Mouse (Mus musculus) liver, embryonic 15.5 days (tissue): ENCODE measurements around the gene Fxyd1. TPM values are rescaled to one million over a fixed set of nuclear protein-coding genes. Genes with fewer than 3 reads are reported as not detected.
A peak's percentile ranks its signal among the peaks of the same experiment; 100 is the strongest.

ENCODE experiments used
- ATAC-seq: fragments of 200-750 bp; cut with Nextera tagmentation; 2 replicates; pipeline ENCODE4 v1.8.0; 2017; ENCODE audit warnings: moderate number of reproducible peaks, mild to moderate bottlenecking, moderate library complexity; ENCODE audit not compliant: insufficient read depth
- H3K27ac ChIP-seq: fragments of 300-500 bp; sonication (generic); replicated peaks from 2 replicates; pipeline ENCODE4 v1.5.1; 2015; ENCODE audit warnings: mild to moderate bottlenecking, inconsistent platforms
- H3K27me3 ChIP-seq: fragments of 300-500 bp; sonication (generic); 2 replicates; pipeline ENCODE4 v1.6.1; 2015; ENCODE audit warnings: mild to moderate bottlenecking, inconsistent platforms
- H3K36me3 ChIP-seq: fragments of 300-500 bp; sonication (generic); replicated peaks from 2 replicates; pipeline ENCODE4 v1.6.1; 2015; ENCODE audit warnings: moderate library complexity, mild to moderate bottlenecking, inconsistent platforms
- H3K4me1 ChIP-seq: fragments of 300-500 bp; sonication (generic); replicated peaks from 2 replicates; pipeline ENCODE4 v1.6.1; 2015; ENCODE audit warnings: inconsistent platforms
- H3K4me2 ChIP-seq: fragments of 300-500 bp; sonication (generic); 2 replicates; pipeline ENCODE4 v1.6.1; 2015; ENCODE audit warnings: moderate library complexity, mild to moderate bottlenecking, inconsistent platforms
- H3K4me3 ChIP-seq: fragments of 300-500 bp; sonication (generic); replicated peaks from 2 replicates; pipeline ENCODE4 v1.5.1; 2015; ENCODE audit warnings: mild to moderate bottlenecking, inconsistent platforms
- H3K9ac ChIP-seq: fragments of 300-500 bp; sonication (generic); 2 replicates; pipeline ENCODE4 v1.6.1; 2015; ENCODE audit warnings: moderate library complexity, mild to moderate bottlenecking, inconsistent platforms
- H3K9me3 ChIP-seq: fragments of 300-500 bp; sonication (generic); replicated peaks from 2 replicates; pipeline ENCODE4 v1.6.1; 2016; ENCODE audit warnings: inconsistent platforms
- WGBS: fragments of 180-500 bp; shearing (Covaris S2); methylation state at CpG from one replicate; pipeline ENCODE4 v1.1.7; 2015; ENCODE audit warnings: mixed read lengths; ENCODE audit not compliant: insufficient replicate concordance; 5-methylcytosine and 5-hydroxymethylcytosine counted together
- polyA plus RNA-seq: library from polyadenylated mRNA; unstranded; fragments of >200 nt; fragmentation: Nextera tagmentation; extraction: Ambion mirVana; gene quantifications from 2 replicates; pipeline ENCODE4 v1.2.1, GENCODE M21; 2015

The Fxyd1 gene
- polyA plus RNA-seq, 1 experiment from 2014 or later = 88.6 TPM

GRCm38 (mm10) chr7:31039011-31039410 is 18.0 kb downstream of the Fxyd1 start:
- Histone ChIP-seq H3K4me3 (no peak overlapping the region), H3K36me3 (no peaks in the 10 kb centered on the region), H3K9ac (no peak overlapping the region), H3K27me3 (peaks cover 24% of the 10 kb centered on the region), H3K4me2 (no peak overlapping the region), H3K9me3 (no peaks in the 10 kb centered on the region), H3K4me1 (peaks cover 9% of the 10 kb centered on the region; the same call in 1 of the 2 replicates), H3K27ac (no peak overlapping the region)
- 73% methylated on average over 4 of the region's 4 CpGs for WGBS
- ATAC-seq = no peak

- Histone ChIP-seq H3K27me3 (peaks cover 19% of the 10 kb centered on the region), H3K4me3 (no peak overlapping the region), H3K36me3 (no peaks in the 10 kb centered on the region), H3K4me2 (no peak overlapping the region), H3K9ac (no peak overlapping the region), H3K27ac (no peak overlapping the region), H3K9me3 (no peaks in the 10 kb centered on the region), H3K4me1 (peaks cover 15% of the 10 kb centered on the region; the same call in 1 of the 2 replicates)
- ATAC-seq = no peak
- 18% methylated on average over 2 of the region's 2 CpGs for WGBS
Observed at GRCm38 (mm10) chr7:31037675-31038074, 19.3 kb downstream of the Fxyd1 start.

- Histone ChIP-seq H3K9ac (no peak overlapping the region), H3K4me1 (peaks cover 16% of the 10 kb centered on the region; the same call in 1 of the 2 replicates), H3K36me3 (no peaks in the 10 kb centered on the region), H3K27ac (no peak overlapping the region), H3K9me3 (no peaks in the 10 kb centered on the region), H3K27me3 (peaks cover 13% of the 10 kb centered on the region), H3K4me2 (no peak overlapping the region), H3K4me3 (no peak overlapping the region)
- ATAC-seq = no peak
- WGBS = 54% methylated on average over 7 of the region's 7 CpGs
Observed at GRCm38 (mm10) chr7:31036917-31037316, 20.1 kb downstream of the Fxyd1 start.

- 66% methylated on average over 11 of the region's 11 CpGs for WGBS
- no peak overlapping the region for H3K4me2 ChIP-seq
- no peak overlapping the region for H3K9ac ChIP-seq
- no peaks in the 10 kb centered on the region for H3K9me3 ChIP-seq
- no peaks in the 10 kb centered on the region for H3K27me3 ChIP-seq
- no peak overlapping the region for H3K27ac ChIP-seq
- H3K36me3 ChIP-seq = no peaks in the 10 kb centered on the region
- no peak overlapping the region for H3K4me3 ChIP-seq
- peaks cover 16% of the 10 kb centered on the region; the same call in 1 of the 2 replicates for H3K4me1 ChIP-seq
- ATAC-seq = no peak
Observed at GRCm38 (mm10) chr7:31035291-31035690, 21.7 kb downstream of the Fxyd1 start.

GRCm38 (mm10) chr7:31034789-31035188 is 22.2 kb downstream of the Fxyd1 start:
- H3K9me3 ChIP-seq = no peaks in the 10 kb centered on the region
- no peak overlapping the region for H3K27ac ChIP-seq
- H3K27me3 ChIP-seq = no peaks in the 10 kb centered on the region
- no peaks in the 10 kb centered on the region for H3K36me3 ChIP-seq
- WGBS = 34% methylated on average over 11 of the region's 11 CpGs
- no peak overlapping the region for H3K4me3 ChIP-seq
- H3K4me2 ChIP-seq = no peak overlapping the region
- no peak overlapping the region for H3K9ac ChIP-seq
- peaks cover 16% of the 10 kb centered on the region; the same call in 1 of the 2 replicates for H3K4me1 ChIP-seq
- ATAC-seq = no peak

GRCm38 (mm10) chr7:31033409-31034165 is 23.4 kb downstream of the Fxyd1 start:
- Histone ChIP-seq H3K27me3 (no peaks in the 10 kb centered on the region), H3K9me3 (no peaks in the 10 kb centered on the region), H3K4me2 (no peak overlapping the region), H3K4me1 (peaks cover 16% of the 10 kb centered on the region; the same call in 1 of the 2 replicates), H3K27ac (0 out of 2 replicates have a peak overlapping the region, but pooled peaks have one; percentile 41), H3K36me3 (no peaks in the 10 kb centered on the region), H3K9ac (no peak overlapping the region), H3K4me3 (no peak overlapping the region)
- ATAC-seq = peak; percentile 14; the same call in 1 of the 2 replicates
- WGBS = 30% methylated on average over 9 of the region's 9 CpGs

- H3K27ac ChIP-seq = no peak overlapping the region
- no peaks in the 10 kb centered on the region for H3K27me3 ChIP-seq
- no peak overlapping the region for H3K4me2 ChIP-seq
- WGBS = 55% methylated on average over 7 of the region's 7 CpGs
- no peaks in the 10 kb centered on the region for H3K36me3 ChIP-seq
- H3K9me3 ChIP-seq = no peaks in the 10 kb centered on the region
- H3K4me1 ChIP-seq = peaks cover 16% of the 10 kb centered on the region; the same call in 1 of the 2 replicates
- no peak for ATAC-seq
- no peak overlapping the region for H3K9ac ChIP-seq
- no peak overlapping the region for H3K4me3 ChIP-seq
Observed at GRCm38 (mm10) chr7:31031731-31032130, 25.3 kb downstream of the Fxyd1 start.

- H3K4me3 ChIP-seq = no peak overlapping the region
- no peaks in the 10 kb centered on the region for H3K27me3 ChIP-seq
- H3K9me3 ChIP-seq = no peaks in the 10 kb centered on the region
- no peak for ATAC-seq
- H3K27ac ChIP-seq = no peak overlapping the region
- 52% methylated on average over 2 of the region's 2 CpGs for WGBS
- H3K36me3 ChIP-seq = no peaks in the 10 kb centered on the region
- H3K4me2 ChIP-seq = no peak overlapping the region
- peaks cover 16% of the 10 kb centered on the region; the same call in 1 of the 2 replicates for H3K4me1 ChIP-seq
- H3K9ac ChIP-seq = no peak overlapping the region
Observed at GRCm38 (mm10) chr7:31030717-31031116, 26.3 kb downstream of the Fxyd1 start.

GRCm38 (mm10) chr7:31028609-31029008 is 28.4 kb downstream of the Fxyd1 start:
- H3K36me3 ChIP-seq = no peaks in the 10 kb centered on the region
- 50% methylated on average over 8 of the region's 8 CpGs for WGBS
- no peak overlapping the region for H3K27ac ChIP-seq
- H3K4me2 ChIP-seq = no peak overlapping the region
- H3K4me3 ChIP-seq = no peak overlapping the region
- H3K27me3 ChIP-seq = no peaks in the 10 kb centered on the region
- no peak for ATAC-seq
- H3K9me3 ChIP-seq = no peaks in the 10 kb centered on the region
- H3K9ac ChIP-seq = no peak overlapping the region
- peaks cover 8% of the 10 kb centered on the region; the same call in 1 of the 2 replicates for H3K4me1 ChIP-seq

GRCm38 (mm10) chr7:31017104-31017901 is 39.7 kb downstream of the Fxyd1 start:
- H3K27me3 ChIP-seq = no peaks in the 10 kb centered on the region
- H3K27ac ChIP-seq = no peak overlapping the region
- H3K4me2 ChIP-seq = no peak overlapping the region
- WGBS = 50% methylated on average over 10 of the region's 10 CpGs
- no peaks in the 10 kb centered on the region for H3K9me3 ChIP-seq
- no peaks in the 10 kb centered on the region for H3K36me3 ChIP-seq
- H3K4me1 ChIP-seq = peaks cover 4% of the 10 kb centered on the region; the same call in 1 of the 2 replicates
- ATAC-seq = no peak
- H3K9ac ChIP-seq = no peak overlapping the region
- no peak overlapping the region for H3K4me3 ChIP-seq

- H3K36me3 ChIP-seq = no peaks in the 10 kb centered on the region
- H3K9me3 ChIP-seq = no peaks in the 10 kb centered on the region
- H3K4me3 ChIP-seq = no peak overlapping the region
- ATAC-seq = no peak
- no peaks in the 10 kb centered on the region for H3K27me3 ChIP-seq
- H3K4me1 ChIP-seq = peaks cover 4% of the 10 kb centered on the region; the same call in 1 of the 2 replicates
- no peak overlapping the region for H3K27ac ChIP-seq
- WGBS = 62% methylated on average over 5 of the region's 5 CpGs
- H3K4me2 ChIP-seq = no peak overlapping the region
- H3K9ac ChIP-seq = no peak overlapping the region
Observed at GRCm38 (mm10) chr7:31012971-31013370, 44.0 kb downstream of the Fxyd1 start.
